Mouse (Mus musculus): ENCODE results near the gene Mrpl1.

Gene Mrpl1

GRCm38 (mm10) chr5:96207531-96207930 lies 1.8 kb upstream of the Mrpl1 start:
- no peak for DNase-seq (ENCODE audit: low read depth, low spot score)

GRCm38 (mm10) chr5:96208543-96208942 lies 750 bp upstream of the Mrpl1 start:
- no peak for DNase-seq (ENCODE audit: low read depth, low spot score)

- DNase-seq (ENCODE audit: low read depth, low spot score), result peak; percentile 95
These were observed 757 bp downstream of the Mrpl1 start for GRCm38 (mm10) chr5:96209916-96210583.

GRCm38 (mm10) chr5:96218648-96219047 lies 9.4 kb downstream of the Mrpl1 start:
- DNase-seq (ENCODE audit: low read depth, low spot score), result no peak

GRCm38 (mm10) chr5:96219512-96219911 lies 10.2 kb downstream of the Mrpl1 start:
- no peak for DNase-seq (ENCODE audit: low read depth, low spot score)

GRCm38 (mm10) chr5:96221298-96221697 lies 12.0 kb downstream of the Mrpl1 start:
- no peak for DNase-seq (ENCODE audit: low read depth, low spot score)

- no peak for DNase-seq (ENCODE audit: low read depth, low spot score)
These were observed 12.7 kb downstream of the Mrpl1 start for GRCm38 (mm10) chr5:96221812-96222585.

- DNase-seq (ENCODE audit: low read depth, low spot score), result no peak
These were observed 13.7 kb downstream of the Mrpl1 start for GRCm38 (mm10) chr5:96222964-96223363.

GRCm38 (mm10) chr5:96226490-96226889 lies 17.2 kb downstream of the Mrpl1 start:
- no peak for DNase-seq (ENCODE audit: low read depth, low spot score)

- no peak for DNase-seq (ENCODE audit: low read depth, low spot score)
These were observed 19.7 kb downstream of the Mrpl1 start for GRCm38 (mm10) chr5:96228967-96229366.

GRCm38 (mm10) chr5:96238797-96239196 lies 29.5 kb downstream of the Mrpl1 start:
- no peak for DNase-seq (ENCODE audit: low read depth, low spot score)

- DNase-seq (ENCODE audit: low read depth, low spot score), result no peak
These were observed 31.6 kb downstream of the Mrpl1 start for GRCm38 (mm10) chr5:96240856-96241255.

- DNase-seq (ENCODE audit: low read depth, low spot score), result no peak
These were observed 35.2 kb downstream of the Mrpl1 start for GRCm38 (mm10) chr5:96244511-96244910.

GRCm38 (mm10) chr5:96253995-96254394 lies 44.7 kb downstream of the Mrpl1 start:
- no peak for DNase-seq (ENCODE audit: low read depth, low spot score)

GRCm38 (mm10) chr5:96255166-96255565 lies 45.9 kb downstream of the Mrpl1 start:
- DNase-seq (ENCODE audit: low read depth, low spot score), result peak; percentile 44

GRCm38 (mm10) chr5:96258210-96258609 lies 48.9 kb downstream of the Mrpl1 start:
- DNase-seq (ENCODE audit: low read depth, low spot score), result no peak

GRCm38 (mm10) chr5:96267017-96267702 lies 57.9 kb downstream of the Mrpl1 start:
- peak; percentile 55 for DNase-seq (ENCODE audit: low read depth, low spot score)

- DNase-seq (ENCODE audit: low read depth, low spot score), result no peak
These were observed 61.8 kb downstream of the Mrpl1 start for GRCm38 (mm10) chr5:96271070-96271469.

GRCm38 (mm10) chr5:96305786-96306185 lies 96.5 kb downstream of the Mrpl1 start:
- no peak for DNase-seq (ENCODE audit: low read depth, low spot score)

GRCm38 (mm10) chr5:96306271-96306670 lies 97.0 kb downstream of the Mrpl1 start:
- no peak for DNase-seq (ENCODE audit: low read depth, low spot score)

- no peak for DNase-seq (ENCODE audit: low read depth, low spot score)
These were observed 97.5 kb downstream of the Mrpl1 start for GRCm38 (mm10) chr5:96306826-96307225.

- DNase-seq (ENCODE audit: low read depth, low spot score), result peak; percentile 6
These were observed 98.8 kb downstream of the Mrpl1 start for GRCm38 (mm10) chr5:96308086-96308485.

- DNase-seq (ENCODE audit: low read depth, low spot score), result peak; percentile 27
These were observed 99.4 kb downstream of the Mrpl1 start for GRCm38 (mm10) chr5:96308645-96309044.
